Mouse (Mus musculus): Measurements from ENCODE around the gene Hoxc4. TPM values are rescaled to one million over a fixed set of nuclear protein-coding genes. Genes with fewer than 3 reads are reported as not detected.

Gene Hoxc4
- polyA plus RNA-seq, 1 experiment from 2014 or later = 9.7 TPM

GRCm38 (mm10) chr15:103032646-103033575, 14.2 kb downstream of the Hoxc4 start:
- H3K4me3 ChIP-seq (ENCODE audit: low read length) = peak overlapping the region; percentile 14; the same call in 1 of the 2 replicates
- peak overlapping the region; percentile 16; the same call in 1 of the 2 replicates for H3K4me2 ChIP-seq (ENCODE audit: low read depth, low read length)
- no peaks in the 10 kb centered on the region for H3K9me3 ChIP-seq (ENCODE audit: control insufficient read depth, low read length)
- no peaks in the 10 kb centered on the region for H3K36me3 ChIP-seq (ENCODE audit: control insufficient read depth, insufficient read depth, low read length)
- peaks cover 8% of the 10 kb centered on the region for H3K4me1 ChIP-seq (ENCODE audit: control insufficient read depth, insufficient read depth, low read length)
- H3K9ac ChIP-seq (ENCODE audit: low read depth, low read length) = no peak overlapping the region
- H3K27ac ChIP-seq (ENCODE audit: low read length) = peak overlapping the region; percentile 2; the same call in 1 of the 2 replicates
- 3% methylated on average over 26 of the region's 26 CpGs for WGBS
- H3K27me3 ChIP-seq (replicated peaks; ENCODE audit: control insufficient read depth, insufficient read depth, low read length) = peaks cover 70% of the 10 kb centered on the region
- ATAC-seq = no peak

GRCm38 (mm10) chr15:103034043-103034806, 15.5 kb downstream of the Hoxc4 start:
- H3K27me3 ChIP-seq (replicated peaks; ENCODE audit: control insufficient read depth, insufficient read depth, low read length) = peaks cover 68% of the 10 kb centered on the region
- H3K4me2 ChIP-seq (ENCODE audit: low read depth, low read length) = peak overlapping the region; percentile 65
- H3K9ac ChIP-seq (ENCODE audit: low read depth, low read length) = peak overlapping the region; percentile 82
- peaks cover 13% of the 10 kb centered on the region for H3K4me1 ChIP-seq (ENCODE audit: control insufficient read depth, insufficient read depth, low read length)
- H3K9me3 ChIP-seq (ENCODE audit: control insufficient read depth, low read length) = no peaks in the 10 kb centered on the region
- peak overlapping the region; percentile 60 for H3K4me3 ChIP-seq (ENCODE audit: low read length)
- ATAC-seq = peak; percentile 75
- 2% methylated on average over 24 of the region's 24 CpGs for WGBS
- H3K36me3 ChIP-seq (ENCODE audit: control insufficient read depth, insufficient read depth, low read length) = no peaks in the 10 kb centered on the region
- peak overlapping the region; percentile 68 for H3K27ac ChIP-seq (ENCODE audit: low read length)

- H3K4me3 ChIP-seq (ENCODE audit: low read length) = peak overlapping the region; percentile 60
- WGBS = 1% methylated on average over 34 of the region's 34 CpGs
- H3K9ac ChIP-seq (ENCODE audit: low read depth, low read length) = peak overlapping the region; percentile 82
- peaks cover 73% of the 10 kb centered on the region for H3K27me3 ChIP-seq (replicated peaks; ENCODE audit: control insufficient read depth, insufficient read depth, low read length)
- peaks cover 13% of the 10 kb centered on the region for H3K4me1 ChIP-seq (ENCODE audit: control insufficient read depth, insufficient read depth, low read length)
- H3K27ac ChIP-seq (ENCODE audit: low read length) = peak overlapping the region; percentile 63
- H3K4me2 ChIP-seq (ENCODE audit: low read depth, low read length) = peak overlapping the region; percentile 65
- H3K9me3 ChIP-seq (ENCODE audit: control insufficient read depth, low read length) = no peaks in the 10 kb centered on the region
- ATAC-seq = peak; percentile 51
- H3K36me3 ChIP-seq (ENCODE audit: control insufficient read depth, insufficient read depth, low read length) = no peaks in the 10 kb centered on the region
These were observed 16.2 kb downstream of the Hoxc4 start for GRCm38 (mm10) chr15:103034807-103035547.

GRCm38 (mm10) chr15:103035548-103035881, 16.8 kb downstream of the Hoxc4 start:
- Histone ChIP-seq H3K27ac (ENCODE audit: low read length) (peak overlapping the region; percentile 63), H3K4me3 (ENCODE audit: low read length) (peak overlapping the region; percentile 60), H3K36me3 (ENCODE audit: control insufficient read depth, insufficient read depth, low read length) (no peaks in the 10 kb centered on the region), H3K4me2 (ENCODE audit: low read depth, low read length) (peak overlapping the region; percentile 65), H3K27me3 (replicated peaks; ENCODE audit: control insufficient read depth, insufficient read depth, low read length) (peaks cover 73% of the 10 kb centered on the region), H3K9ac (ENCODE audit: low read depth, low read length) (peak overlapping the region; percentile 82), H3K9me3 (ENCODE audit: control insufficient read depth, low read length) (no peaks in the 10 kb centered on the region), H3K4me1 (ENCODE audit: control insufficient read depth, insufficient read depth, low read length) (peaks cover 15% of the 10 kb centered on the region)
- 2% methylated on average over 14 of the region's 14 CpGs for WGBS
- ATAC-seq = no peak

- H3K4me3 ChIP-seq (ENCODE audit: low read length) = no peak overlapping the region
- H3K4me2 ChIP-seq (ENCODE audit: low read depth, low read length) = no peak overlapping the region
- no peak overlapping the region for H3K27ac ChIP-seq (ENCODE audit: low read length)
- peaks cover 18% of the 10 kb centered on the region for H3K4me1 ChIP-seq (ENCODE audit: control insufficient read depth, insufficient read depth, low read length)
- H3K36me3 ChIP-seq (ENCODE audit: control insufficient read depth, insufficient read depth, low read length) = no peaks in the 10 kb centered on the region
- 50% methylated on average over 1 of the region's 1 CpGs for WGBS
- no peak for ATAC-seq
- H3K27me3 ChIP-seq (replicated peaks; ENCODE audit: control insufficient read depth, insufficient read depth, low read length) = peaks cover 78% of the 10 kb centered on the region
- H3K9ac ChIP-seq (ENCODE audit: low read depth, low read length) = no peak overlapping the region
- no peaks in the 10 kb centered on the region for H3K9me3 ChIP-seq (ENCODE audit: control insufficient read depth, low read length)
These were observed 18.8 kb downstream of the Hoxc4 start for GRCm38 (mm10) chr15:103037579-103037978.

- no peak for ATAC-seq
- H3K4me1 ChIP-seq (ENCODE audit: control insufficient read depth, insufficient read depth, low read length) = peaks cover 17% of the 10 kb centered on the region
- H3K36me3 ChIP-seq (ENCODE audit: control insufficient read depth, insufficient read depth, low read length) = no peaks in the 10 kb centered on the region
- H3K4me2 ChIP-seq (ENCODE audit: low read depth, low read length) = no peak overlapping the region
- WGBS = 37% methylated on average over 10 of the region's 10 CpGs
- H3K9me3 ChIP-seq (ENCODE audit: control insufficient read depth, low read length) = no peaks in the 10 kb centered on the region
- no peak overlapping the region for H3K4me3 ChIP-seq (ENCODE audit: low read length)
- peaks cover 75% of the 10 kb centered on the region for H3K27me3 ChIP-seq (replicated peaks; ENCODE audit: control insufficient read depth, insufficient read depth, low read length)
- H3K27ac ChIP-seq (ENCODE audit: low read length) = no peak overlapping the region; the same call in 1 of the 2 replicates
- peak overlapping the region; percentile 51 for H3K9ac ChIP-seq (ENCODE audit: low read depth, low read length)
These were observed 20.2 kb downstream of the Hoxc4 start for GRCm38 (mm10) chr15:103038701-103039480.

DNA sequence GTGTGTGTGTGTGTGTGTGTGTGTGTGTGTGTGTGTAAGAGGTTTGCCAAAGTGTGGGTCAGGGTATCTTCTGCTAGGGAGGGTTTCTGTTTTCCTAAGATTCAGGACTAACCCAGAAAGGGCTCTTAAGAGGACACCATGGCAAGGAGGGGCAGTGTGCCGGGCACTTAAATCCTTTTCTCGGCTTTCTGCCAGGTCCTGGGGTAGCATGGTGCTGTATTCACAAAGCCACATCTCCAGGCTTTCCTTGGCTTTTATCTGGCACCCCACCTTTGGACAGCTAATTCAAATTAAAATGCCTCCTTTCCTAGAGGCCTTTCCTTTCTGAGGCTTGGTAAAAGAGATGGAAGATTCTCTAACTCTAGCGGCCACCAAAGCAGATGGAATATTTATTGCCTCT, 20.9 kb downstream of the Hoxc4 start:
- Histone ChIP-seq H3K9ac (ENCODE audit: low read depth, low read length) (no peak overlapping the region), H3K9me3 (ENCODE audit: control insufficient read depth, low read length) (no peaks in the 10 kb centered on the region), H3K4me2 (ENCODE audit: low read depth, low read length) (no peak overlapping the region), H3K27me3 (replicated peaks; ENCODE audit: control insufficient read depth, insufficient read depth, low read length) (peaks cover 72% of the 10 kb centered on the region), H3K36me3 (ENCODE audit: control insufficient read depth, insufficient read depth, low read length) (no peaks in the 10 kb centered on the region), H3K27ac (ENCODE audit: low read length) (no peak overlapping the region), H3K4me3 (ENCODE audit: low read length) (no peak overlapping the region), H3K4me1 (ENCODE audit: control insufficient read depth, insufficient read depth, low read length) (peaks cover 12% of the 10 kb centered on the region)
- 15% methylated on average over 3 of the region's 3 CpGs for WGBS
- no peak for ATAC-seq

DNA sequence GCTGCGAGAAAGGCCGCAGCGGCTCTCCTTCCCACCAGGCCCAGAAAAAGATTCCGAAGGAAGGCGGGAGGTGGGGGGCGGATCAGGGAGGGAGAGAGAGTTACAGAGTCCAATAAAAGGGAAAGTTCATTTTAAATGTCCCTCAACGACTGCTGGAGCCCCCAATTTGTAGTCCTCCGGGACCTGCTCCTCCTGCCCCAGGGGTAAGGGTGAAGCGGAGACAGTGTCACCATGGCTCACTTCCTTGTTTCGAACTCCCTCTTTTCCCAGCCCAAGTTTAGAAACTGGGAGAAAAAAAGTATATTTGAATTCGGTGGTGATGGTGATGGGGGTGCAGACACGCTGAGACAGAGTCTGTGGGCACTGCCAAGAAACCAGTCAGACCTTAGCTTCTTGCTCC, 21.9 kb downstream of the Hoxc4 start:
- Histone ChIP-seq H3K4me2 (ENCODE audit: low read depth, low read length) (peak overlapping the region; percentile 42), H3K9me3 (ENCODE audit: control insufficient read depth, low read length) (no peaks in the 10 kb centered on the region), H3K27ac (ENCODE audit: low read length) (peak overlapping the region; percentile 51), H3K9ac (ENCODE audit: low read depth, low read length) (0 out of 2 replicates have a peak overlapping the region, but pooled peaks have one; percentile 45), H3K36me3 (ENCODE audit: control insufficient read depth, insufficient read depth, low read length) (no peaks in the 10 kb centered on the region), H3K4me3 (ENCODE audit: low read length) (0 out of 2 replicates have a peak overlapping the region, but pooled peaks have one; percentile 11), H3K4me1 (ENCODE audit: control insufficient read depth, insufficient read depth, low read length) (peaks cover 10% of the 10 kb centered on the region; the same call in 1 of the 2 replicates), H3K27me3 (replicated peaks; ENCODE audit: control insufficient read depth, insufficient read depth, low read length) (peaks cover 66% of the 10 kb centered on the region)
- ATAC-seq = no peak; the same call in 1 of the 2 replicates
- 31% methylated on average over 12 of the region's 12 CpGs for WGBS
